Mouse (Mus musculus): Measurements from ENCODE around the gene Polr1b. TPM values are rescaled to one million over a fixed set of nuclear protein-coding genes. Genes with fewer than 3 reads are reported as not detected.

Gene Polr1b
- polyA plus RNA-seq, 2 experiments: 5.3 to 14.0 TPM

DNA sequence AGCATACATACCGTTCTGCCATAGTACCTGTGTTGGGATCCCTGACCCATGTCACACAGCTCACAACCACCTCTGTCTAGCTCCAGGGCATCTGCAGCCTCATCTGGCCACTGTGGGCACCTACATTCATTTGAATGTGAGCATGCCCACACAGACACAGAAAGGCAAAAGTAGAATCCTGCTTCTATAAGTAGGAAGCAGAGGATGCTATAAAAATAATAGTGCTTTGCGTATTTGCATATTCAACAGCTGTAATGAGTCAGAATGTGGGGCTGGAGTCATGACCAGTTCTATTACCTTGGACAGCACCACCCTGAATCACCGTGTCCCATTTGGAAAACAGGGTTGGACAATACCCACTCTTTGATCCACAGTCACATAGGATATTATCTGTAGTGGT, 30.5 kb upstream of the Polr1b start:
- peaks cover 0 to 7% of the 10 kb centered on the region in 2 experiments; a peak in 2 of 4 replicates for H3K4me1 ChIP-seq (replicated peaks; ENCODE audit: control insufficient read depth in 2 of 2, insufficient read depth in 2 of 2, low read length in 1 of 2)
- H3K27me3 ChIP-seq (ENCODE audit: control insufficient read depth, insufficient read depth, low read length): no peaks in the 10 kb centered on the region; the same call in 1 of the 2 replicates
- H3K36me3 ChIP-seq (replicated peaks; ENCODE audit: control insufficient read depth, insufficient read depth, low read depth): no peaks in the 10 kb centered on the region
- TF ChIP-seq CTCF (IDR thresholded peaks at IDR 0.05; ENCODE audit: low read depth): no peak
- TF ChIP-seq EP300 (IDR thresholded peaks at IDR 0.05; ENCODE audit: low read depth): no peak
- H3K9ac ChIP-seq (replicated peaks): no peak overlapping the region
- DNase-seq (ENCODE audit: low read depth in 3 of 3, low spot score in 3 of 3): no peak
- no peaks in the 10 kb centered on the region for H3K9me3 ChIP-seq (ENCODE audit: control insufficient read depth, low read length)
- H3K4me3 ChIP-seq (ENCODE audit: insufficient read depth in 1 of 2, low read depth in 2 of 2, low read length in 2 of 2): no peak overlapping the region
- H3K27ac ChIP-seq: no peak overlapping the region
- WGBS (ENCODE audit: insufficient replicate concordance): 69% methylated on average over 3 of the region's 3 CpGs
- ATAC-seq (ENCODE audit: insufficient read depth): no peak
- no peak overlapping the region for H3K4me2 ChIP-seq (ENCODE audit: low read depth)

DNA sequence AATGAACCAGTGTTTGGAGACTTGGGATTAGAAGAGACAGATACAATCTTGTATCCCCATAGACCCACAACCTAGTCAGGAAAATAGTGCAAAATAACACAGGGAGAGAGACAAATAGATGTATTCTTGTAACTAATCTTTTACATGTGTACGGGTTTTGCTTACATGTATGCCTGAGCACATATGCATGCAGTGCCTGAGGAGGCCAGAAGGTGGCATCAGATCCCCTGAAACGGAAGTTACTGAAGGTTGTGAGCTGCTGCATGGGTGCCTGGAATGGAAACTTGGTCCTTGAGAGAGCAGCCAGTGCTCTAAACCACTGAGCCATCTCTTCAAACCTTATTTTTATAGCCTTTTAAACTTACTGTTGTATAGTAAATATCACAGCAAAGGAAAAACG, 22.5 kb upstream of the Polr1b start:
- Histone ChIP-seq H3K27ac (no peak overlapping the region), H3K4me2 (ENCODE audit: low read depth) (no peak overlapping the region), H3K9ac (replicated peaks) (no peak overlapping the region), H3K4me3 (ENCODE audit: insufficient read depth in 1 of 2, low read depth in 2 of 2, low read length in 2 of 2) (no peak overlapping the region), H3K36me3 (replicated peaks; ENCODE audit: control insufficient read depth, insufficient read depth, low read depth) (no peaks in the 10 kb centered on the region), H3K27me3 (ENCODE audit: control insufficient read depth, insufficient read depth, low read length) (no peaks in the 10 kb centered on the region), H3K4me1 (replicated peaks; ENCODE audit: control insufficient read depth in 2 of 2, insufficient read depth in 2 of 2, low read length in 1 of 2) (no peaks in the 10 kb centered on the region), H3K9me3 (ENCODE audit: control insufficient read depth, low read length) (no peaks in the 10 kb centered on the region)
- no peak for DNase-seq (ENCODE audit: low read depth in 3 of 3, low spot score in 3 of 3)
- 69% methylated on average over 3 of the region's 3 CpGs for WGBS (ENCODE audit: insufficient replicate concordance)
- TF ChIP-seq CTCF (IDR thresholded peaks at IDR 0.05; ENCODE audit: low read depth) (peak; percentile 82), EP300 (IDR thresholded peaks at IDR 0.05; ENCODE audit: low read depth) (no peak)
- no peak; the same call in 1 of the 2 replicates for ATAC-seq (ENCODE audit: insufficient read depth)

DNA sequence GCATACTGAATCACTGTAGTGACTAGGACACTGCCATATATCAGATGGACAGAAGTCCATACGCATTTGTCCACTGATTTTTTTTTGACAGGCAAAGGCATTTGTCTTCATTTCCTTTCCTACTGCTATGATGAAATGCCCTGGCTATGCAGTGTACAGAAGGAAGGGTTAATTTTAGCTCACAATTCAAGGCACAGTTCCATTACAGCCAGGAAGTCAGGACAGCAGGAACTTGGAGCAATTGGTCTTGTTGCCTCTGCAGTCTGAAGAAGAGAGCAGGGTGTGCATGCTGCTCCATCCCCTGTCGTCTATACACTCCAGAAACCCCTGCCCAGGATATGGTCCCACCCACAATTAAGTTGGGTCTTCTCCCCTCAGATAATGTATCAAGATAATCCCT, 21.6 kb upstream of the Polr1b start:
- no peak for DNase-seq (ENCODE audit: low read depth in 3 of 3, low spot score in 3 of 3)

DNA sequence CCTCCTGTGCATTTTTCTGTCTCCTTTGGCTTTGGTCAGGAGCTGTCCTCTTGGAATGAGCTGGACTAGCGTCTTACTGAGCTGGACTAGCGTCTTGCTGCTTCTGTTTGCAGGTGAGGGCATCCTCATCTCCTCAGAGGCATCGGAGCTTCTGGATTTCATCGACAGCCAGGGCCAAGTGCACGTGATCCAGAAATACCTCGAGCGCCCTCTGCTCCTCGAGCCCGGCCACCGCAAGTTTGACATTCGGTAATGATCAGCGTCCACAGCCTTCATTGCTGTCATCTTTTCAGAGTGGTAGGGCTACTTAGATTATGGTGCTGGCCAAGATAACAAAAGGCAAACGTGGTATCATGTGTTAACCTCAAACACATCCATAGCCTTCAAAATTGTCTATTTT, 19.7 kb upstream of the Polr1b start:
- ATAC-seq (ENCODE audit: insufficient read depth): no peak
- Histone ChIP-seq H3K36me3 (replicated peaks; ENCODE audit: control insufficient read depth, insufficient read depth, low read depth) (no peaks in the 10 kb centered on the region), H3K9ac (replicated peaks) (no peak overlapping the region), H3K27ac (no peak overlapping the region), H3K27me3 (ENCODE audit: control insufficient read depth, insufficient read depth, low read length) (no peaks in the 10 kb centered on the region), H3K9me3 (ENCODE audit: control insufficient read depth, low read length) (no peaks in the 10 kb centered on the region), H3K4me3 (ENCODE audit: insufficient read depth in 1 of 2, low read depth in 2 of 2, low read length in 2 of 2) (no peak overlapping the region), H3K4me1 (replicated peaks; ENCODE audit: control insufficient read depth in 2 of 2, insufficient read depth in 2 of 2, low read length in 1 of 2) (no peaks in the 10 kb centered on the region), H3K4me2 (ENCODE audit: low read depth) (no peak overlapping the region)
- no peak for DNase-seq (ENCODE audit: low read depth in 3 of 3, low spot score in 3 of 3)
- WGBS (ENCODE audit: insufficient replicate concordance): 58% methylated on average over 13 of the region's 13 CpGs
- TF ChIP-seq EP300 (IDR thresholded peaks at IDR 0.05; ENCODE audit: low read depth) (no peak), CTCF (IDR thresholded peaks at IDR 0.05; ENCODE audit: low read depth) (peak; percentile 44; the same call in 1 of the 2 replicates)

More for the DNA sequence above, 21.6 kb upstream of the Polr1b start:
- Histone ChIP-seq H3K27me3 (ENCODE audit: control insufficient read depth, insufficient read depth, low read length) (no peaks in the 10 kb centered on the region), H3K4me1 (replicated peaks; ENCODE audit: control insufficient read depth in 2 of 2, insufficient read depth in 2 of 2, low read length in 1 of 2) (no peaks in the 10 kb centered on the region), H3K9me3 (ENCODE audit: control insufficient read depth, low read length) (no peaks in the 10 kb centered on the region), H3K27ac (no peak overlapping the region), H3K4me3 (ENCODE audit: insufficient read depth in 1 of 2, low read depth in 2 of 2, low read length in 2 of 2) (no peak overlapping the region), H3K9ac (replicated peaks) (no peak overlapping the region), H3K36me3 (replicated peaks; ENCODE audit: control insufficient read depth, insufficient read depth, low read depth) (no peaks in the 10 kb centered on the region), H3K4me2 (ENCODE audit: low read depth) (no peak overlapping the region)
- WGBS (ENCODE audit: insufficient replicate concordance): 51% methylated on average over 2 of the region's 2 CpGs
- ATAC-seq (ENCODE audit: insufficient read depth): no peak
- TF ChIP-seq CTCF (IDR thresholded peaks at IDR 0.05; ENCODE audit: low read depth): no peak

DNA sequence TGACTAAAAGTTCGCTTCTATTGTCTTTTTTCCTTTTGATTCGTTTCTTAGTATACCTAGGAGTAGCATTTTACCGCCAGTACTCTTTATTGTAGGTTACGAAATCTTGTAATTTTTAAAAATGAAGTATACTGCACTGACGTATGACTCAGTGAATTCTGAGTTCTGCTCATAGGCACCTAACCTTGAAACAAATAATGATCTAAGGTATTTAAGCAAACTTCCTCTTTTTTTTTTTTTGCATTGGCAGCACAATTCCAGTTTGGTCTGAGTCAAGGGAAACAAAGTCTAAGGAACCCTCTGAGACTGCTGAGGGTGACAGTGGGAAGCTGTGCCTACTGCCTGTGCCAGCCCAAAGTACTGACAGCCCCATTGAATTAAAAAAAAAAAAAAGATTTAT, 17.3 kb upstream of the Polr1b start:
- WGBS (ENCODE audit: insufficient replicate concordance): 75% methylated on average over 5 of the region's 5 CpGs
- ATAC-seq (ENCODE audit: insufficient read depth) (no peak), DNase-seq (ENCODE audit: low read depth in 3 of 3, low spot score in 3 of 3) (no peak)
- Histone ChIP-seq H3K4me1 (replicated peaks; ENCODE audit: control insufficient read depth in 2 of 2, insufficient read depth in 2 of 2, low read length in 1 of 2) (peaks cover 0 to 5% of the 10 kb centered on the region in 2 experiments; a peak in 1 of 4 replicates), H3K36me3 (replicated peaks; ENCODE audit: control insufficient read depth, insufficient read depth, low read depth) (no peaks in the 10 kb centered on the region), H3K27me3 (ENCODE audit: control insufficient read depth, insufficient read depth, low read length) (no peaks in the 10 kb centered on the region), H3K9ac (replicated peaks) (no peak overlapping the region), H3K4me2 (ENCODE audit: low read depth) (no peak overlapping the region), H3K4me3 (ENCODE audit: insufficient read depth in 1 of 2, low read depth in 2 of 2, low read length in 2 of 2) (no peak overlapping the region), H3K9me3 (ENCODE audit: control insufficient read depth, low read length) (no peaks in the 10 kb centered on the region), H3K27ac (no peak overlapping the region)
- TF ChIP-seq CTCF (IDR thresholded peaks at IDR 0.05; ENCODE audit: low read depth): no peak
- TF ChIP-seq EP300 (IDR thresholded peaks at IDR 0.05; ENCODE audit: low read depth): no peak

All from liver, embryonic 14.5 days (tissue).